Mouse (Mus musculus) heart, postnatal 0 days (tissue): ENCODE measurements at regions not wholly inside any gene's neighbourhood (a gene's known extent, or its start where the extent isn't known, plus 50 kb on each side); places are given as distances from the start of the nearest gene placed in this dataset.

Source experiments
- ATAC-seq: fragments of 200-750 bp; cut with Nextera tagmentation; 2 replicates; pipeline ENCODE4 v1.8.0; 2017; ENCODE audit warnings: low read depth, moderate number of reproducible peaks, moderate library complexity; ENCODE audit not compliant: insufficient read depth
- DNase-seq: peaks from one replicate; pipeline ENCODE4 v3.0.0-alpha.2; 2016; ENCODE audit warnings: low spot score
- H3K27ac ChIP-seq: fragments of 300-500 bp; sonication (generic); 2 replicates; pipeline ENCODE4 v1.5.1; 2014; ENCODE audit warnings: low read depth, mild to moderate bottlenecking
- H3K27me3 ChIP-seq: fragments of 300-500 bp; sonication (generic); 2 replicates; pipeline ENCODE4 v1.6.1; 2014; ENCODE audit warnings: low read length, mixed read lengths; ENCODE audit not compliant: control insufficient read depth, insufficient read depth
- H3K36me3 ChIP-seq: fragments of 300-500 bp; sonication (generic); replicated peaks from 2 replicates; pipeline ENCODE4 v1.6.1; 2014; ENCODE audit warnings: low read length, mixed read lengths; ENCODE audit not compliant: control insufficient read depth, insufficient read depth
- H3K4me1 ChIP-seq: fragments of 300-500 bp; sonication (generic); 2 replicates; pipeline ENCODE4 v1.6.1; 2014; ENCODE audit warnings: antibody characterized with exemption; ENCODE audit not compliant: control insufficient read depth, insufficient read depth
- H3K4me2 ChIP-seq: fragments of 300-500 bp; sonication (generic); 2 replicates; pipeline ENCODE4 v1.6.1; 2014; ENCODE audit warnings: low read depth, mild to moderate bottlenecking, low read length, moderate library complexity
- H3K4me3 ChIP-seq: fragments of 300-500 bp; sonication (generic); 2 replicates; pipeline ENCODE4 v1.5.1; 2014; ENCODE audit warnings: low read depth, low read length
- H3K9ac ChIP-seq: fragments of 300-500 bp; sonication (generic); replicated peaks from 2 replicates; pipeline ENCODE4 v1.6.1; 2014; ENCODE audit warnings: low read depth, low read length, mixed read lengths
- H3K9me3 ChIP-seq: fragments of 300-500 bp; sonication (generic); replicated peaks from 2 replicates; pipeline ENCODE4 v1.6.1; 2016; ENCODE audit warnings: low read length; ENCODE audit not compliant: control insufficient read depth
- CTCF ChIP-seq: IDR thresholded peaks from 2 replicates; pipeline ENCODE4 v1.5.1; 2016; ENCODE audit warnings: antibody characterized with exemption, control low read depth, low read depth
- EP300 ChIP-seq: IDR thresholded peaks from 2 replicates; pipeline ENCODE4 v1.6.1; 2016; ENCODE audit warnings: antibody characterized with exemption, low read depth
- WGBS: fragments of 180-500 bp; shearing (Covaris S2); extraction: QIAGEN DNeasy Blood & Tissue Kit; methylation state at CpG from one replicate; pipeline ENCODE4 v1.1.7; 2014; 5-methylcytosine and 5-hydroxymethylcytosine counted together

DNA sequence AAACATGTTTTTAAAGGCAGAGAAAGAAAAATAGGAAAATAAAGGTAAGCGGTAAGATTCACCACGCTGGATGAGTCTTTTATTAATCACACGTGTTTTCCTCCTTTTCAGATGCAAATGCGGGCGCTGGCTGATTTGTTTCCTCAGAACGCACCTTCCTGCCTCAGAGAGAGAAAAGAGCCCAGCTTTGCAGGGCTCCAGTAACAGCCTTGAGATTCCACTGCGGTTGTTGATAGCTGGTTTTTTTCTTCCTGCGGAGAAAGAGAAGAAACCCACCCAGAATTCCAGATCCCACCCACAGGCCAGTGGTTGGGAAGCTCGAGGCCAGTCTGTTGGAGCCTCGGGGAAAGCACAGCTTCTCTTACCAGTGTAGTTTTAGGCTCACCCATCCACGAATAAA, 68.6 kb upstream of the Spaca7 start:
- TF ChIP-seq EP300: no peak
- no peak for TF ChIP-seq CTCF
- 3% methylated on average over 11 of the region's 11 CpGs for WGBS
- Histone ChIP-seq H3K9ac (no peak overlapping the region), H3K27ac (no peak overlapping the region), H3K4me1 (no peaks in the 10 kb centered on the region), H3K4me3 (no peak overlapping the region), H3K4me2 (no peak overlapping the region), H3K27me3 (peaks cover 89% of the 10 kb centered on the region), H3K36me3 (no peaks in the 10 kb centered on the region), H3K9me3 (no peaks in the 10 kb centered on the region)
- DNase-seq (no peak), ATAC-seq (no peak)

GRCm38 (mm10) chr8:12504777-12505176, 68.1 kb upstream of the Spaca7 start:
- Histone ChIP-seq H3K27me3 (peaks cover 89% of the 10 kb centered on the region), H3K4me1 (no peaks in the 10 kb centered on the region), H3K4me3 (no peak overlapping the region), H3K27ac (no peak overlapping the region), H3K9ac (no peak overlapping the region), H3K4me2 (no peak overlapping the region), H3K36me3 (no peaks in the 10 kb centered on the region), H3K9me3 (no peaks in the 10 kb centered on the region)
- ATAC-seq: no peak
- WGBS: 20% methylated on average over 3 of the region's 3 CpGs
- no peak for DNase-seq
- TF ChIP-seq EP300: no peak
- no peak for TF ChIP-seq CTCF

DNA sequence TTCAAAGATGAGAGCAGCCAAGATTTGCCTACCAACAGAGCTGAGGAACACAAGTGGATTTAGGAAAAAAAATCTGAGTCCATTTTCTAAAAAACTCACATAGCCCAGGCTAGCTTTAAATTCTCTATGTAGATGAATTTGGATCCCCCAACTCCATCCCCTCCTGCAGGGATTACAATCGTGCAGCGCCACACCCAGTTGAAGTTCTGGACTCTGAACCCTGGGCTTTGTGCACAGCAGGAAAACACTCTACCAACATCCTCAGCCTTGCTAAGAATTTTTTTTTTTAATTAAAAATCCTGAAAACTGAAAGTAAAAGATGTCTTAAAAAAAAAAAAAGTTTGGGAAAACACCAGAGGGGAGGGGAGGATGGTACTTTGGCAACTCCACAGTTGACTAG, 62.6 kb upstream of the Spaca7 start:
- ATAC-seq: no peak
- H3K27me3 ChIP-seq: peaks cover 41% of the 10 kb centered on the region
- no peaks in the 10 kb centered on the region for H3K9me3 ChIP-seq
- no peak overlapping the region for H3K4me2 ChIP-seq
- no peaks in the 10 kb centered on the region for H3K36me3 ChIP-seq
- TF ChIP-seq EP300 (no peak), CTCF (no peak)
- H3K27ac ChIP-seq: no peak overlapping the region
- H3K9ac ChIP-seq: no peak overlapping the region
- no peak overlapping the region for H3K4me3 ChIP-seq
- no peak for DNase-seq
- 68% methylated on average over 2 of the region's 2 CpGs for WGBS
- H3K4me1 ChIP-seq: no peaks in the 10 kb centered on the region

GRCm38 (mm10) chr8:12513042-12513441, 59.8 kb upstream of the Spaca7 start:
- Histone ChIP-seq H3K27ac (no peak overlapping the region), H3K9me3 (no peaks in the 10 kb centered on the region), H3K36me3 (no peaks in the 10 kb centered on the region), H3K4me1 (no peaks in the 10 kb centered on the region), H3K27me3 (peaks cover 17% of the 10 kb centered on the region; the same call in 1 of the 2 replicates), H3K4me3 (no peak overlapping the region), H3K4me2 (no peak overlapping the region), H3K9ac (no peak overlapping the region)
- WGBS: 77% methylated on average over 9 of the region's 9 CpGs
- no peak for ATAC-seq
- TF ChIP-seq CTCF (no peak), EP300 (no peak)
- no peak for DNase-seq

GRCm38 (mm10) chr8:12514138-12514537, 58.7 kb upstream of the Spaca7 start:
- WGBS: 58% methylated on average over 7 of the region's 7 CpGs
- H3K9ac ChIP-seq: no peak overlapping the region
- TF ChIP-seq CTCF (no peak), EP300 (no peak)

GRCm38 (mm10) chr8:12521636-12522035, 51.2 kb upstream of the Spaca7 start:
- TF ChIP-seq CTCF (no peak), EP300 (no peak)
- WGBS: 54% methylated on average over 9 of the region's 9 CpGs
- H3K9ac ChIP-seq: no peak overlapping the region
- no peak for DNase-seq
- no peaks in the 10 kb centered on the region for H3K4me1 ChIP-seq
- ATAC-seq: no peak
- no peaks in the 10 kb centered on the region; the same call in 1 of the 2 replicates for H3K9me3 ChIP-seq
- H3K4me3 ChIP-seq: no peak overlapping the region
- no peak overlapping the region for H3K4me2 ChIP-seq
- no peak overlapping the region for H3K27ac ChIP-seq
- H3K27me3 ChIP-seq: peaks cover 5% of the 10 kb centered on the region; the same call in 1 of the 2 replicates
- no peaks in the 10 kb centered on the region for H3K36me3 ChIP-seq

More at GRCm38 (mm10) chr8:12514138-12514537, 58.7 kb upstream of the Spaca7 start:
- H3K4me3 ChIP-seq: no peak overlapping the region
- H3K27ac ChIP-seq: no peak overlapping the region
- DNase-seq (no peak), ATAC-seq (no peak)
- no peak overlapping the region for H3K4me2 ChIP-seq
- H3K9me3 ChIP-seq: no peaks in the 10 kb centered on the region
- no peaks in the 10 kb centered on the region for H3K4me1 ChIP-seq
- H3K27me3 ChIP-seq: 0 out of 2 replicates have a peak, but pooled peaks cover 13% of the 10 kb centered on the region
- no peaks in the 10 kb centered on the region for H3K36me3 ChIP-seq
